Mouse (Mus musculus) cerebellum, adult 8-10 months (tissue): ENCODE data around the gene Lman2l.
A peak's percentile ranks its signal among the peaks of the same experiment; 100 is the strongest.

Experiments used
- DNase-seq: peaks from one replicate; pipeline ENCODE4 v3.0.0; 2022

Gene Lman2l

GRCm38 (mm10) chr1:36444471-36445464, at the start of gene Lman2l:
Gene Lman2l (minus strand): TSS chr1:36445271.
- DNase-seq = peak; percentile 94

- DNase-seq = no peak
Observed at GRCm38 (mm10) chr1:36493299-36493698, 48.2 kb upstream of the Lman2l start.

GRCm38 (mm10) chr1:36492416-36493139, 47.5 kb upstream of the Lman2l start:
- DNase-seq = peak; percentile 84

GRCm38 (mm10) chr1:36489661-36490060, 44.6 kb upstream of the Lman2l start:
- DNase-seq = no peak

- no peak for DNase-seq
Observed at GRCm38 (mm10) chr1:36487111-36487510, 42.0 kb upstream of the Lman2l start.

- no peak for DNase-seq
Observed at GRCm38 (mm10) chr1:36485080-36485479, 40.0 kb upstream of the Lman2l start.

GRCm38 (mm10) chr1:36483825-36484224, 38.8 kb upstream of the Lman2l start:
- DNase-seq = no peak

- no peak for DNase-seq
Observed at GRCm38 (mm10) chr1:36479903-36480899, 35.1 kb upstream of the Lman2l start.

- no peak for DNase-seq
Observed at GRCm38 (mm10) chr1:36478343-36478795, 33.3 kb upstream of the Lman2l start.

- peak; percentile 20 for DNase-seq
Observed at GRCm38 (mm10) chr1:36476426-36476825, 31.4 kb upstream of the Lman2l start.

- peak; percentile 23 for DNase-seq
Observed at GRCm38 (mm10) chr1:36475480-36476110, 30.5 kb upstream of the Lman2l start.

- DNase-seq = peak; percentile 38
Observed at GRCm38 (mm10) chr1:36474646-36475045, 29.6 kb upstream of the Lman2l start.

GRCm38 (mm10) chr1:36473211-36473780, 28.2 kb upstream of the Lman2l start:
- peak; percentile 36 for DNase-seq

GRCm38 (mm10) chr1:36472106-36472440, 27.0 kb upstream of the Lman2l start:
- no peak for DNase-seq

GRCm38 (mm10) chr1:36471181-36472105, 26.4 kb upstream of the Lman2l start, which contains the start of gene Cnnm4:
Gene Cnnm4 (plus strand): TSS chr1:36471620.
- peak; percentile 84 for DNase-seq

GRCm38 (mm10) chr1:36469811-36470444, 24.9 kb upstream of the Lman2l start:
- peak; percentile 23 for DNase-seq

- no peak for DNase-seq
Observed at GRCm38 (mm10) chr1:36467446-36467845, 22.4 kb upstream of the Lman2l start.

GRCm38 (mm10) chr1:36465641-36466160, 20.6 kb upstream of the Lman2l start:
- no peak for DNase-seq

GRCm38 (mm10) chr1:36461829-36462228, 16.8 kb upstream of the Lman2l start:
- DNase-seq = no peak

GRCm38 (mm10) chr1:36458169-36458568, 13.1 kb upstream of the Lman2l start:
- DNase-seq = no peak
